Mouse (Mus musculus) ES-E14 (cell line): ENCODE measurements at regions not wholly inside any gene's neighbourhood (a gene's known extent, or its start where the extent isn't known, plus 50 kb on each side); places are given as distances from the start of the nearest gene placed in this dataset.

Experiments
- DNase-seq: peaks from one replicate; pipeline ENCODE4 v3.0.0-alpha.2; 2013; ENCODE audit warnings: low read depth, low spot score
- H3K27ac ChIP-seq: 2 replicates; pipeline ENCODE4 v1.5.1; 2012; ENCODE audit warnings: low read depth, mild to moderate bottlenecking, low read length, moderate library complexity, mixed read lengths; ENCODE audit not compliant: poor library complexity, insufficient read depth, severe bottlenecking
- H3K36me3 ChIP-seq: 2 replicates; pipeline ENCODE4 v1.6.1; 2012; ENCODE audit warnings: mild to moderate bottlenecking, low read length, moderate library complexity, mixed read lengths; ENCODE audit not compliant: control insufficient read depth, poor library complexity, insufficient read depth, severe bottlenecking
- H3K4me1 ChIP-seq, 2 experiments: fragments of 150-350 bp in 1 of 2; sonication (generic) in 1 of 2; 2 replicates each; pipeline ENCODE4 v1.6.1; 2012; ENCODE audit warnings: low read length in 2 of 2, mild to moderate bottlenecking in 1 of 2, mixed read lengths in 1 of 2; ENCODE audit not compliant: control insufficient read depth in 2 of 2, insufficient read depth in 2 of 2, poor library complexity in 1 of 2
- H3K4me3 ChIP-seq, 2 experiments: fragments of 150-350 bp in 1 of 2; sonication (generic) in 1 of 2; 2 replicates each; pipeline ENCODE4 v1.5.1; 2012; ENCODE audit warnings: low read length in 2 of 2, low read depth in 1 of 2, mild to moderate bottlenecking in 1 of 2, mixed read lengths in 1 of 2; ENCODE audit not compliant: insufficient read depth in 1 of 2, poor library complexity in 1 of 2, severe bottlenecking in 1 of 2
- H3K9ac ChIP-seq: 2 replicates; pipeline ENCODE4 v1.6.1; 2012; ENCODE audit warnings: low read depth, mild to moderate bottlenecking, low read length, mixed read lengths; ENCODE audit not compliant: poor library complexity, insufficient read depth, severe bottlenecking
- H3K9me3 ChIP-seq: fragments of 150-350 bp; sonication (generic); 2 replicates; pipeline ENCODE4 v1.6.1; 2012; ENCODE audit warnings: low read depth, mild to moderate bottlenecking, low read length; ENCODE audit not compliant: control insufficient read depth, insufficient read depth
- CHD2 ChIP-seq: IDR thresholded peaks from 2 replicates; pipeline ENCODE4 v1.6.1; 2014; ENCODE audit warnings: mild to moderate bottlenecking, low read depth, low read length, inconsistent platforms
- HCFC1 ChIP-seq: IDR thresholded peaks from 2 replicates; pipeline ENCODE4 v1.6.1; 2012; ENCODE audit warnings: low read length, inconsistent platforms, borderline replicate concordance; ENCODE audit not compliant: insufficient read depth
- MAFK ChIP-seq: IDR thresholded peaks from 2 replicates; pipeline ENCODE4 v1.6.1; 2014; ENCODE audit warnings: mild to moderate bottlenecking, low read depth, low read length, inconsistent platforms; ENCODE audit not compliant: insufficient read depth
- ZC3H11A ChIP-seq: IDR thresholded peaks from 2 replicates; pipeline ENCODE4 v1.6.1; 2012; ENCODE audit warnings: low read depth, mild to moderate bottlenecking, inconsistent platforms, low read length, borderline replicate concordance
- ZNF384 ChIP-seq: IDR thresholded peaks from 2 replicates; pipeline ENCODE4 v1.6.1; 2012; ENCODE audit warnings: low read depth, low read length, inconsistent platforms
- in situ Hi-C, 2 experiments: fragments of 600-800 bp; cut with MboI; formaldehyde crosslinking; loops; one replicate each; pipeline ENCODE4 v1.15.1; 2025; ENCODE audit warnings: low sequenced_read_pairs in 2 of 2, inconsistent platforms in 1 of 2; ENCODE audit not compliant: unreplicated experiment in 2 of 2

DNA sequence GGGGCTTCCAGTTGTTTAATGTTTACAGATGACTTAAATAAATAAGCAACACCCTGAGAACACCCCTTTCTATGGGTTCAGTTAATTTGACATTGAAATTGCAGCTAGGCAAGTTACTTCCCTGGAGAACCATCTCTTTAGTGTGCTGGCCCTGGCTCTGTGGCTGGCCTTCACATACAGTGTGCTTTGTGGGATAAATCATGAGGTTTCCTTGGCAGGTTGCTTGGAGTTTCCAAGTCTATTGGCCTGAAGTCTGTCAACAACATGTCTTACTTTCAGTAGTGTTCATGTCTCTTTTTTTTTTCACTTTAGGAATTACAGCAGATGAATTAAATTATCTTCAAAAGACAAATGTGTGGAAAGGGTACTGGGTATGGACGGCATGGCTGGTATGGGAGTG lies 359.2 kb upstream of the Dph6 start:
- H3K9ac ChIP-seq, result no peak overlapping the region
- no peak overlapping the region for H3K4me3 ChIP-seq
- no peak for DNase-seq
- H3K27ac ChIP-seq, result no peak overlapping the region
- in situ Hi-C loops, result no loop called here
- H3K4me1 ChIP-seq, result no peaks in the 10 kb centered on the region
- H3K36me3 ChIP-seq, result no peaks in the 10 kb centered on the region
- TF ChIP-seq CHD2, result no peak
- no peak for TF ChIP-seq ZNF384
- no peak for TF ChIP-seq HCFC1
- TF ChIP-seq MAFK, result no peak
- no peak for TF ChIP-seq ZC3H11A
- H3K9me3 ChIP-seq, result no peaks in the 10 kb centered on the region

DNA sequence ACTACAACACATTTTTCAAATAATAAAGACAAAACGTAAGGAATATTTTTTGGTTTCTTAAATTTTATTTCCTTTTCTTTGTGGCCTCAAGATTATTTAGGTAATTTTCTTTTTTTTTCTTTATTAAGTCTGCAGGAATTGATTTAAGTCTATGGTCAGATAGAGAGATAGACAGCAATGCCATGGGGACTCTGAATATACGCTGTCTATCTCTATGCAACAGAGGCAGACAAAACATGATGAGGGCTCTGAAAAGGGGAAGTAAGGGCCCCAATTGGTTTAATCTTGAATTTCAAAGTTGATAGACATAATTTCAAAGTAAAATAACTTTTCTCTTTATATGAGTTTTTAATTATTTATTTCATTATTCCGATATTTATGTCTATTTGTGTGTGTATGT lies 372.0 kb upstream of the Dph6 start:
- H3K9ac ChIP-seq, result no peak overlapping the region
- H3K27ac ChIP-seq, result no peak overlapping the region
- no peaks in the 10 kb centered on the region for H3K36me3 ChIP-seq
- TF ChIP-seq HCFC1 (no peak), CHD2 (no peak), MAFK (no peak), ZC3H11A (no peak), ZNF384 (no peak)
- in situ Hi-C loops, result no loop called here
- no peak for DNase-seq
- no peaks in the 10 kb centered on the region for H3K9me3 ChIP-seq
- H3K4me1 ChIP-seq, result no peaks in the 10 kb centered on the region
- no peak overlapping the region for H3K4me3 ChIP-seq

DNA sequence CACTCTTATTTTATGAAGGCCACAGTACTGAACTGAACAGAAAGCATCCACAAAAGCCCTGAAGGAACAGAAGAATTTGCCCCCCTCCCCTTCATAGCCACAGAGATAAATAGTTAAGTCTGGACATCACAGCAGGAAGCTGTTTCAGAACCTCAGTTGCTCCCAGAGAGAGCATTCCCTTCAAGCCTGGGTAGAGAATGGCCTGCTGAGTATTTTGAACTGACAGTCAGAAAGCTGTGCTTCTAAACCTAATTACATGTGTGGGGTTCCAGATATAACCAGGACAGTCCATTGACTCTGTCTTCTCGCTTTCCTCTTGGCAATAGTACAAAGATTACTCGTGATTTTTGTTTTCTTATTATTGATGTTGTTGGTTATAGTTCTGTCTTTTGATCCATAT lies 376.4 kb upstream of the Dph6 start:
- DNase-seq, result no peak
- TF ChIP-seq ZNF384, result no peak
- no peak for TF ChIP-seq MAFK
- TF ChIP-seq HCFC1, result no peak
- TF ChIP-seq ZC3H11A, result no peak
- TF ChIP-seq CHD2, result no peak
- no peaks in the 10 kb centered on the region for H3K9me3 ChIP-seq

DNA sequence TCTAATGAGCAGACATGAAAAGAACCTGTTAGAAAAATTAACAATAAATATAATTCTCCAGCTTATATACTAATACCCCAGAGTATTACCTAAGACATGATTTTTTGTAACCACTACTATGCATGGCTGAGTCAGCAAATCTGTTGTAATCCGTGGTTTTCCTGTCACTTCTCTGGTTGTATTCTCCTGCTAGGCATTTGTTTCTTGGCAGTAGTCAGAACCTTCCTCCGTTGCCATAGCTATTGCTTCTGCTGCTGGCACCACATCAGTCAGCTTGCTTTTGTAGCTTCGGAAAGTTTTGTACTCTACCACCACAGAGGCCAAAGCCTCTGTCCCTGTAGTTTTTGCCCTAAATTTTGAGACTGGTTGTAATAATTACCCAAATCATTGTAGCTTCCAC lies 381.4 kb upstream of the Dph6 start:
- Histone ChIP-seq H3K9me3 (no peaks in the 10 kb centered on the region), H3K36me3 (no peaks in the 10 kb centered on the region), H3K27ac (no peak overlapping the region), H3K4me1 (no peaks in the 10 kb centered on the region), H3K4me3 (no peak overlapping the region), H3K9ac (no peak overlapping the region)
- in situ Hi-C loops, result no loop called here
- DNase-seq, result no peak
- TF ChIP-seq MAFK (peak; percentile 56; the same call in 1 of the 2 replicates), ZNF384 (no peak)

More for the DNA sequence above, 376.4 kb upstream of the Dph6 start:
- Histone ChIP-seq H3K4me1 (no peaks in the 10 kb centered on the region), H3K4me3 (no peak overlapping the region), H3K9ac (no peak overlapping the region), H3K27ac (no peak overlapping the region), H3K36me3 (no peaks in the 10 kb centered on the region)
- in situ Hi-C loops, result no loop called here

DNA sequence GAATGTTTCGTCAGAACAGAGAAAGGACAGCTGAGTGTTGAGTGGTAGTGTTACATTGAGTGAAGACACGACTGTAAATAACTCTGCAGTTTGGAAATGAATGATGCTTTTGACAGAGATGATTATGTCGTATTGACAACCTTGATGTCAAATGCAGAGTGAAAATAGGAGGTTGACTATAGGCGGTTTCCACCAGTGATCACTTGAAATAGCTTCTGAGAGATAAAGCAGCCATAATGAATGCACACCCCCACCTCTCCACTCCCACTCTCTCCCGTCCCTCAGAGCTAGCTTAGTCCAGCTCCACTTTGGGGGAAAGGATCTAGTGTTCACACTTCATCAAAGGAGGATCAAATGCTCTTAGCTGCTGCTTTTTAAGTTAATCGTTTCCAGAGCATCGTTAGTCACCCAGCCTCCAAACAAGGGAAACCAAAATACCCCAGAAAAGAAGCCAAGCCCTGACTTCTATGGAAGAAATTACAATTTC lies 387.6 kb upstream of the Dph6 start:
- H3K36me3 ChIP-seq, result no peaks in the 10 kb centered on the region
- in situ Hi-C loops, result no loop called here
- H3K9ac ChIP-seq, result no peak overlapping the region
- H3K4me3 ChIP-seq, result no peak overlapping the region
- no peaks in the 10 kb centered on the region for H3K4me1 ChIP-seq
- no peak for DNase-seq
- TF ChIP-seq MAFK (no peak), ZC3H11A (no peak), HCFC1 (no peak), ZNF384 (no peak), CHD2 (no peak)
- H3K9me3 ChIP-seq, result no peaks in the 10 kb centered on the region
- no peak overlapping the region for H3K27ac ChIP-seq
